Mouse (Mus musculus): ENCODE data around the gene Gm21885. TPM values are rescaled to one million over a fixed set of nuclear protein-coding genes. Genes with fewer than 3 reads are reported as not detected.
"Not testable (repeated sequence)": the region's sequence is repeated elsewhere in the genome, so short reads cannot be mapped to it uniquely, and the experiment has no call there.

Gene Gm21885
- total and polyA plus RNA-seq, 2 experiments from 2014 or later = 0.30 TPM; not detected in 1

GRCm38 (mm10) chr11:94259814-94260213 is 21.9 kb upstream of the Gm21885 start:
- no peak for ATAC-seq (ENCODE audit: insufficient read depth, low read depth)
- Histone ChIP-seq H3K27ac (ENCODE audit: low read depth) (no peak overlapping the region), H3K4me1 (ENCODE audit: control insufficient read depth, insufficient read depth) (no peaks in the 10 kb centered on the region), H3K4me3 (ENCODE audit: low read depth, low read length) (no peak overlapping the region), H3K4me2 (ENCODE audit: low read depth, low read length) (no peak overlapping the region), H3K9ac (replicated peaks; ENCODE audit: low read depth, low read length) (no peak overlapping the region), H3K27me3 (ENCODE audit: control insufficient read depth, insufficient read depth, low read length) (no peaks in the 10 kb centered on the region), H3K36me3 (replicated peaks; ENCODE audit: control insufficient read depth, insufficient read depth, low read length) (no peaks in the 10 kb centered on the region), H3K9me3 (replicated peaks; ENCODE audit: control insufficient read depth, low read length) (no peaks in the 10 kb centered on the region)
- no peak for DNase-seq (ENCODE audit: low spot score)
- TF ChIP-seq CTCF (IDR thresholded peaks at IDR 0.05; ENCODE audit: low read depth) = no peak
- 80% methylated on average over 4 of the region's 4 CpGs for WGBS

GRCm38 (mm10) chr11:94261585-94262370 is 19.9 kb upstream of the Gm21885 start:
- no peak for ATAC-seq (ENCODE audit: insufficient read depth, low read depth)
- no peak overlapping the region for H3K9ac ChIP-seq (replicated peaks; ENCODE audit: low read depth, low read length)
- no peak overlapping the region for H3K27ac ChIP-seq (ENCODE audit: low read depth)
- H3K4me3 ChIP-seq (ENCODE audit: low read depth, low read length) = no peak overlapping the region
- TF ChIP-seq EP300 (IDR thresholded peaks at IDR 0.05; ENCODE audit: low read depth) = no peak
- no peak for TF ChIP-seq CTCF (IDR thresholded peaks at IDR 0.05; ENCODE audit: low read depth)
- 71% methylated on average over 6 of the region's 6 CpGs for WGBS
- no peaks in the 10 kb centered on the region for H3K36me3 ChIP-seq (replicated peaks; ENCODE audit: control insufficient read depth, insufficient read depth, low read length)
- H3K4me1 ChIP-seq (ENCODE audit: control insufficient read depth, insufficient read depth) = 0 out of 2 replicates have a peak, but pooled peaks cover 4% of the 10 kb centered on the region
- no peaks in the 10 kb centered on the region for H3K9me3 ChIP-seq (replicated peaks; ENCODE audit: control insufficient read depth, low read length)
- no peak for DNase-seq (ENCODE audit: low spot score)
- H3K4me2 ChIP-seq (ENCODE audit: low read depth, low read length) = no peak overlapping the region
- H3K27me3 ChIP-seq (ENCODE audit: control insufficient read depth, insufficient read depth, low read length) = no peaks in the 10 kb centered on the region

GRCm38 (mm10) chr11:94265134-94265785 is 16.4 kb upstream of the Gm21885 start:
- DNase-seq (ENCODE audit: low spot score) (peak; percentile 83), ATAC-seq (ENCODE audit: insufficient read depth, low read depth) (peak; percentile 84)
- under 1% methylated on average over 18 of the region's 18 CpGs for WGBS
- Histone ChIP-seq H3K27ac (ENCODE audit: low read depth) (peak overlapping the region; percentile 68), H3K27me3 (ENCODE audit: control insufficient read depth, insufficient read depth, low read length) (no peaks in the 10 kb centered on the region), H3K4me3 (ENCODE audit: low read depth, low read length) (peak overlapping the region; percentile 43), H3K4me1 (ENCODE audit: control insufficient read depth, insufficient read depth) (0 out of 2 replicates have a peak, but pooled peaks cover 4% of the 10 kb centered on the region), H3K9ac (replicated peaks; ENCODE audit: low read depth, low read length) (peak overlapping the region; percentile 43), H3K4me2 (ENCODE audit: low read depth, low read length) (peak overlapping the region; percentile 71), H3K36me3 (replicated peaks; ENCODE audit: control insufficient read depth, insufficient read depth, low read length) (no peaks in the 10 kb centered on the region), H3K9me3 (replicated peaks; ENCODE audit: control insufficient read depth, low read length) (no peaks in the 10 kb centered on the region)
- no peak for TF ChIP-seq EP300 (IDR thresholded peaks at IDR 0.05; ENCODE audit: low read depth)
- TF ChIP-seq CTCF (IDR thresholded peaks at IDR 0.05; ENCODE audit: low read depth) = peak; percentile 60

GRCm38 (mm10) chr11:94266155-94266554 is 15.5 kb upstream of the Gm21885 start:
- H3K9ac ChIP-seq (replicated peaks; ENCODE audit: low read depth, low read length); H3K4me2 ChIP-seq (ENCODE audit: low read depth, low read length); DNase-seq (ENCODE audit: low spot score); H3K4me1 ChIP-seq (ENCODE audit: control insufficient read depth, insufficient read depth); H3K36me3 ChIP-seq (replicated peaks; ENCODE audit: control insufficient read depth, insufficient read depth, low read length); H3K9me3 ChIP-seq (replicated peaks; ENCODE audit: control insufficient read depth, low read length); ATAC-seq (ENCODE audit: insufficient read depth, low read depth); H3K27me3 ChIP-seq (ENCODE audit: control insufficient read depth, insufficient read depth, low read length); H3K4me3 ChIP-seq (ENCODE audit: low read depth, low read length): not testable (repeated sequence)
- 0 out of 2 replicates have a peak overlapping the region, but pooled peaks have one; percentile 68 for H3K27ac ChIP-seq (ENCODE audit: low read depth)
- 86% methylated on average over 3 of the region's 3 CpGs for WGBS

- H3K27me3 ChIP-seq (ENCODE audit: control insufficient read depth, insufficient read depth, low read length) = no peaks in the 10 kb centered on the region
- ATAC-seq (ENCODE audit: insufficient read depth, low read depth) (no peak), DNase-seq (ENCODE audit: low spot score) (no peak)
- H3K4me1 ChIP-seq (ENCODE audit: control insufficient read depth, insufficient read depth) = 0 out of 2 replicates have a peak, but pooled peaks cover 5% of the 10 kb centered on the region
- H3K9ac ChIP-seq (replicated peaks; ENCODE audit: low read depth, low read length) = no peak overlapping the region
- no peaks in the 10 kb centered on the region for H3K9me3 ChIP-seq (replicated peaks; ENCODE audit: control insufficient read depth, low read length)
- no peak for TF ChIP-seq CTCF (IDR thresholded peaks at IDR 0.05; ENCODE audit: low read depth)
- no peak for TF ChIP-seq EP300 (IDR thresholded peaks at IDR 0.05; ENCODE audit: low read depth)
- no peak overlapping the region for H3K27ac ChIP-seq (ENCODE audit: low read depth)
- H3K4me3 ChIP-seq (ENCODE audit: low read depth, low read length) = no peak overlapping the region
- H3K36me3 ChIP-seq (replicated peaks; ENCODE audit: control insufficient read depth, insufficient read depth, low read length) = no peaks in the 10 kb centered on the region
- no peak overlapping the region for H3K4me2 ChIP-seq (ENCODE audit: low read depth, low read length)
Observed at GRCm38 (mm10) chr11:94268761-94269160, 12.9 kb upstream of the Gm21885 start.
